In the genomic region with DNA sequence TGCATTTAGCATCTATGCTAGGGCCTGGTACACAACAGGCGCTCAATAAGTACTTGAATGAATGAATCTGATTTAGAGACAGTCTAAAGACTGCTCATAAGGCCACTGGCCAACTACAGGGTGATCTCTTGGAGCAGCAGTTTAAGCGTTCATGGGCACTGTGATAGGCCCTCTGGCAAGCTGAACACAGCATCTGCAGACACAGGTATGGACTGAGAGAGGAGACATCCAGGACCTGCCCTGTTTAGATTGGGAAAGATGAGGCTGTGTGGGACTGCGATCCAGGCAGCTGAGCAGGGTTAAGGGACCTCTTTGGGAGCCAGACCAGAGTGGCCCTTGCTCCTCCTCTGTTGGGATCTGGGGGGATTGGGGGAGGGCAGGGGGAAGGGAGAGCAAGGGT, we compare ENCODE assay signal across 9 mouse cellular contexts. TPM values are rescaled to one million over a fixed set of nuclear protein-coding genes. Genes with fewer than 3 reads are reported as not detected.
A peak's percentile ranks its signal among the peaks of the same experiment; 100 is the strongest.
DNase-seq lines count a peak whose midpoint lies in the region; ATAC-seq lines count a peak whose summit lies in the region.
"Had no signal": no experiment of that assay in that cellular context is flagged by ENCODE, and none has a peak within 500 bp of the region (broad histone marks: within the 10 kb centered on the region; RNA-seq: fewer than 3 reads in every experiment).

Gene Dtx1 (minus strand): TSS at position 101 of the 400 bp plus-strand sequence.

- no peak within 1 kb of the TSS for H3K27ac ChIP-seq in kidney, embryonic 14.5 days (ENCODE audit: low read depth, low read length)
- no peak within 1 kb of the TSS for H3K27ac ChIP-seq in brown adipose tissue, adult 24 weeks (replicated peaks; ENCODE audit: low read depth, low read length)
- peak within 1 kb of the TSS; percentile 92 for H3K27ac ChIP-seq in hindbrain, embryonic 14.5 days
- H3K27ac ChIP-seq in liver, embryonic 15.5 days (replicated peaks), result no peak within 1 kb of the TSS

- WGBS in kidney, embryonic 14.5 days, result 36% methylated on average over 3 of the region's 3 CpGs
- WGBS in hindbrain, embryonic 14.5 days, result 39% methylated on average over 3 of the region's 3 CpGs
- 24% methylated on average over 3 of the region's 3 CpGs for WGBS in liver, embryonic 15.5 days (ENCODE audit: insufficient replicate concordance)

- H3K36me3 ChIP-seq in kidney, embryonic 14.5 days (ENCODE audit: control insufficient read depth, insufficient read depth, low read length), result no peaks in the 10 kb centered on the region
- no peaks in the 10 kb centered on the region for H3K36me3 ChIP-seq in hindbrain, embryonic 14.5 days (replicated peaks; ENCODE audit: control insufficient read depth, insufficient read depth)
- no peaks in the 10 kb centered on the region for H3K36me3 ChIP-seq in liver, embryonic 15.5 days (replicated peaks)

- peak within 1 kb of the TSS; percentile 55 for H3K9ac ChIP-seq in kidney, embryonic 14.5 days (ENCODE audit: low read depth, low read length)
- H3K9ac ChIP-seq in hindbrain, embryonic 14.5 days, result peak within 1 kb of the TSS; percentile 96
- H3K9ac ChIP-seq in liver, embryonic 15.5 days, result no peak within 1 kb of the TSS

- peaks cover 21% of the 10 kb centered on the region; the same call in 1 of the 2 replicates for H3K4me1 ChIP-seq in kidney, embryonic 14.5 days (ENCODE audit: control insufficient read depth, insufficient read depth, low read length)
- no peaks in the 10 kb centered on the region for H3K4me1 ChIP-seq in brown adipose tissue, adult 24 weeks (ENCODE audit: control insufficient read depth, insufficient read depth, insufficient read length, low read length)
- H3K4me1 ChIP-seq in hindbrain, embryonic 14.5 days (replicated peaks; ENCODE audit: control insufficient read depth, insufficient read depth, low read length), result peaks cover 37% of the 10 kb centered on the region
- no peaks in the 10 kb centered on the region for H3K4me1 ChIP-seq in liver, embryonic 15.5 days (replicated peaks)

- DNase-seq in kidney, adult 9 months, result no peak
- DNase-seq in hindbrain, embryonic 14.5 days (ENCODE audit: low spot score), result no peak
- DNase-seq in cerebellum, adult 8-10 months, result no peak
- no peak for DNase-seq in spleen, postnatal 10 days (ENCODE audit: low spot score in 2 of 2)
- no peak for DNase-seq in testis, postnatal 10 days (ENCODE audit: low spot score)

- ATAC-seq in kidney, embryonic 14.5 days (ENCODE audit: low FRiP score, low TSS enrichment), result peak; percentile 28; the same call in 1 of the 2 replicates
- peak; percentile 3; the same call in 1 of the 2 replicates for ATAC-seq in hindbrain, embryonic 14.5 days (ENCODE audit: low FRiP score)
- no peak for ATAC-seq in liver, embryonic 15.5 days (ENCODE audit: insufficient read depth)

- H3K9me3 ChIP-seq in kidney, embryonic 14.5 days (ENCODE audit: control insufficient read depth, low read length), result no peaks in the 10 kb centered on the region
- no peaks in the 10 kb centered on the region for H3K9me3 ChIP-seq in hindbrain, embryonic 14.5 days (ENCODE audit: control insufficient read depth, low read length)
- no peaks in the 10 kb centered on the region for H3K9me3 ChIP-seq in liver, embryonic 15.5 days (replicated peaks)

- H3K4me3 ChIP-seq in kidney, embryonic 14.5 days (ENCODE audit: low read length), result peak within 1 kb of the TSS; percentile 50
- peak within 1 kb of the TSS; percentile 42 for H3K4me3 ChIP-seq in brown adipose tissue, adult 24 weeks (ENCODE audit: insufficient read depth, low read depth, low read length)
- H3K4me3 ChIP-seq in hindbrain, embryonic 14.5 days (replicated peaks; ENCODE audit: low read length), result peak within 1 kb of the TSS; percentile 78
- no peak within 1 kb of the TSS for H3K4me3 ChIP-seq in liver, embryonic 15.5 days (replicated peaks)
- H3K4me3 ChIP-seq: myocyte had no signal

- peak within 1 kb of the TSS; percentile 90 for H3K4me2 ChIP-seq in kidney, embryonic 14.5 days (replicated peaks; ENCODE audit: low read depth, low read length)
- H3K4me2 ChIP-seq in hindbrain, embryonic 14.5 days (replicated peaks), result peak within 1 kb of the TSS; percentile 84
- peak within 1 kb of the TSS; percentile 25 for H3K4me2 ChIP-seq in liver, embryonic 15.5 days

- H3K27me3 ChIP-seq in kidney, embryonic 14.5 days (ENCODE audit: control insufficient read depth, insufficient read depth, low read length), result peaks cover 43% of the 10 kb centered on the region
- H3K27me3 ChIP-seq in hindbrain, embryonic 14.5 days (ENCODE audit: control insufficient read depth, insufficient read depth, low read length), result peaks cover 16% of the 10 kb centered on the region
- H3K27me3 ChIP-seq in liver, embryonic 15.5 days, result peaks cover 88% of the 10 kb centered on the region

RNA-seq across cellular contexts. Expression of gene Dtx1, which starts in this region (rescaled TPM):
- 7.3 and 10.1 TPM in 2 replicates for polyA plus RNA-seq in kidney, embryonic 14.5 days (2014; fragmentation: Nextera tagmentation; extraction: Ambion mirVana)
- 0.52 TPM in 1 of 2 replicates, not detected in the other for polyA plus RNA-seq in brown adipose tissue, adult 24 weeks (2012; ENCODE audit: insufficient read depth, insufficient read length, missing spikeins)
- 53.9 and 64.1 TPM in 2 replicates for polyA plus RNA-seq in hindbrain, embryonic 14.5 days (2014; fragmentation: Nextera tagmentation; extraction: Ambion mirVana)
- 0.06 TPM in 2 replicates for polyA plus RNA-seq in liver, embryonic 15.5 days (2015; fragmentation: Nextera tagmentation; extraction: Ambion mirVana)
- polyA plus RNA-seq: myocyte had no signal

Comparison
In these comparisons a context has a peak if more than half of its experiments do, and no peak if none do; other contexts are left out.
1. H3K4me2 ChIP-seq: peak in every context shown above with its lines; median percentile 90 in kidney, embryonic 14.5 days; 84 in hindbrain, embryonic 14.5 days; 25 in liver, embryonic 15.5 days.